Mouse (Mus musculus): ENCODE data around the gene Stat4. TPM values are rescaled to one million over a fixed set of nuclear protein-coding genes. Genes with fewer than 3 reads are reported as not detected.

The Stat4 gene
- 1.8 TPM for polyA plus RNA-seq (2015; fragmentation: Illumina TruSeq; extraction: RNeasy Lipid Tissue Mini Kit (QIAGEN cat#74804); ENCODE audit: low read depth, low replicate concordance)

GRCm38 (mm10) chr1:51986848-51987247 lies at the start of gene Stat4:
Gene Stat4, plus strand, starts transcription at chr1:51987148.

GRCm38 (mm10) chr1:52118860-52119591 lies 132.1 kb downstream of the Stat4 start, which contains the start of gene Stat1:
Gene Stat1, plus strand, starts transcription at chr1:52119440.

Other genes starting within 250 kb of the Stat4 start
- gene Myo1b, start 71.1 kb upstream of the Stat4 start, polyA plus RNA-seq (2015; fragmentation: Illumina TruSeq; extraction: RNeasy Lipid Tissue Mini Kit (QIAGEN cat#74804); ENCODE audit: low read depth, low replicate concordance) = 21.9 TPM
- 15.9 TPM for gene Stat1, start 132.3 kb downstream of the Stat4 start, polyA plus RNA-seq (2015; fragmentation: Illumina TruSeq; extraction: RNeasy Lipid Tissue Mini Kit (QIAGEN cat#74804); ENCODE audit: low read depth, low replicate concordance)
- gene Gls, start 246.1 kb downstream of the Stat4 start, polyA plus RNA-seq (2015; fragmentation: Illumina TruSeq; extraction: RNeasy Lipid Tissue Mini Kit (QIAGEN cat#74804); ENCODE audit: low read depth, low replicate concordance) = 219 TPM